Mouse (Mus musculus): ENCODE measurements around the gene 1700029I15Rik.
A peak's percentile ranks its signal among the peaks of the same experiment; 100 is the strongest.

1700029I15Rik gene

DNA sequence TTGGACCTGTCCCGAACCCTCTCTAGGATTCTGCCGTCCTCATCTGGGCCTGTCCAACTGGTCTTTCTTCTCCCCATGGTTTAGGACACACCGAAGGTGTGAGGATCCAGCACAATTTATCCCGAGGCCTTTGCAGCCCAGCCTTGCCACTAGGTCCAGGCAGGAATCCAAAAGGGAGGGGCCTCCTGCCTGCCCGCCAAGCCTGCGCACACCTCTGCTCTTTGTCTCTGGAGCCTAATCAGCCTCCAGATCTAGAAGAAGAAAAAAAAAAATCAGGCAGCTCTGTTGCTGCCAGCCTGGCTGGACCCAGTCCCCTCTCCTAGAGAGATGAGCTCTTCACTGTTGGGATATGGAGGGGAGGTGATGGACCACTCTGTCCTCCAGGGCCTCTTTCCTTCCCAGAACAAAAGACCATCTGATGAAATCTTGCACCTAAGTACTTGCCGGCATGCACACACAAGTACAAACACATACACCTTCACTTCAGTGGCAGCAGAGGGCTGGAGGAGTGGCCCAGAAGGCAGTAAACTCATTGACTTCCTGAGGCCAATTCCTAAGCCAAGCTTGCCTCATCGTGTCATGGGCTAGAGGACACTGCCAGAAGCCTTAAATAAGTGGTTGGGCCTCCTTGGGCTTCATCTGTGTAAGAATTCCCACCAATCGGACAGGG, 9.4 kb upstream of the 1700029I15Rik start:
- DNase-seq (ENCODE audit: inconsistent age in 2 of 2, low spot score in 1 of 2) = peak in 1 of 2 experiments; percentile 84

DNA sequence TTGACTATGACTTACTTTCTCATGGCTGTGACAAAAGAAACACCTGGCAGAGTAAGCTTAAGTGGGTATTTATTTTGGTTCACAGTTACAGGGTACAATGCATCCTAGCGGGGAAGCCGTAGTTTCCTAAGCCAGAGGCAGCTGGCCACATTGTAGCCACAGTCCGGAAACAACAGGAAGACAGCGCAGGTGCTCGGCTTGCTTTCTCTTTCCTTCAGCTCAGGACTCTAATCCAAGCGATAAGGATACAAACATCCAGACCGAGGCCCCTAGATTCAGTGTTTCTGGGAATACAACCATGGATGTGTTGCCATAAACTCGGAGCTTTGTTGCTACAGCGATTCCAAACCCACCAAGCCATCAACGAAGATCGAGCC, 8.9 kb upstream of the 1700029I15Rik start:
- DNase-seq (ENCODE audit: inconsistent age in 2 of 2, low spot score in 1 of 2) = peak in 1 of 2 experiments; percentile 51

DNA sequence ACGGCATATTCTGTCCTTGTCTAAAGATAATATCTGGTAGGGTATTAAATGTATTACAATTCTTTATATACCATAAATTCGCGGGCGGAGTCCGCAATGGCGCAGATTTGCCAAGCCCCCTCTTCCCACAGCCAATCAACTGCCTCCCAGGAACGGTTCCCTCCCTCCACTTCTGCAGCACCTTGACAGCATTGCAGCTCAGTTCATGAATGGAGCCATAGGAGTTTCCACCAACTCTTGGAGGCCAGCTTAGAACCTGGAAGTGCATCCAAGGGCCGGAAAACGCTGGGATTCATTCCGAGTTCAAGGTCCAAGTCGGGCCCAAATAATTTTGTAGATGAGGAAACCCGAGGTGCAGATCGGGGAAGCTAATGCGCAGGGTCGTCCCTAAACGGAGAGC, 7.8 kb upstream of the 1700029I15Rik start, which contains the start of the genes Pex16 and Large2:
Pex16 (plus strand) TSS at position 163 of the 400 bp plus-strand sequence.
Large2 (minus strand) TSS at position 356 of the 400 bp plus-strand sequence.
- peak; percentile 63 to 83 for DNase-seq (ENCODE audit: inconsistent age in 2 of 2, low spot score in 1 of 2)

DNA sequence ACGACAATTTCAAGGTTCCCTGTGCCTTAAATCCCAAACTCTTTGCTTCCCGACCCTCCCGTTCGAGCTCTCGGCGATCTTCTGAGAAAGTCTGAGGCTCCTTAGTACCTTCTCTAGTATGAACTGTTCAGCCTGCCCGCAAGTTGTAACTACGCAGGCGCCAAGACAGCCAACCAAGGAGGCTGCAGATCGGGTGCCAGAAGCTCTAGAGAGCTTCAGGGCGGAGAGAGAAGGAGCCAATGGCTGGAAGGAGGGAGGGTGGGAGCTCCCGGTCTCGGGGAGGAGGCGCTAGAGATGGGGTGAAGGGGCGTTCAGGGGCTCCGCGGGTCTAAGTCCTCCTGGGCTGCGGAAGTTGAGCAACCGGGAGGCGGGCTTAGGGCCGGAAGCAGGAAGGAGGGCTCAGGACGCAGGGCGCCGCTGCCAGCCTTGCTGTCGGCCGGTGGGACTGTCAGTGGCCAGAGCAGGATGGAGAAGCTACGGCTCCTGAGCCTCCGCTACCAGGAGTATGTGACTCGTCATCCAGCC, 7.2 kb upstream of the 1700029I15Rik start:
- DNase-seq (ENCODE audit: inconsistent age in 2 of 2, low spot score in 1 of 2) = peak; percentile 99

DNA sequence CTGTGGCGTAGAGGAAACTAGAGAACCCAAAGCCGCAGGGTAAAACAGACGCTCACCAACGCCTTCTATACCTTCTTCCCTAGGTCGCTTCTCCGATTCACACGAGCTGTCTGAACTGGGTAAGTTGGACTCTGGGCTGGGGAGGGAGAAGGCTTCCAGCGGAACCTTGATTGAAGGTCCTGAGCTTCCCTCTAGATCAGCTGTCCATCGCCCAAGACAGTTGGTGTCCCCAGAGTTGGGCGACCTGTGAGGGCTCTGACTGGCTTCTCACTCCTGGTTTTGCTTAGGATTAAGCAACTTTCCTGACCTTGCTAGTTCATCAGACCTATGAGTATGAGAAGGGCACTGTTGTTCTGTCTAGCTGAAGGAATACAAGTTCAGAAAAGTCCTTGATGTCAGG, 6.5 kb upstream of the 1700029I15Rik start:
- DNase-seq (ENCODE audit: inconsistent age in 2 of 2, low spot score in 1 of 2) = peak in 1 of 2 experiments; percentile 84

DNA sequence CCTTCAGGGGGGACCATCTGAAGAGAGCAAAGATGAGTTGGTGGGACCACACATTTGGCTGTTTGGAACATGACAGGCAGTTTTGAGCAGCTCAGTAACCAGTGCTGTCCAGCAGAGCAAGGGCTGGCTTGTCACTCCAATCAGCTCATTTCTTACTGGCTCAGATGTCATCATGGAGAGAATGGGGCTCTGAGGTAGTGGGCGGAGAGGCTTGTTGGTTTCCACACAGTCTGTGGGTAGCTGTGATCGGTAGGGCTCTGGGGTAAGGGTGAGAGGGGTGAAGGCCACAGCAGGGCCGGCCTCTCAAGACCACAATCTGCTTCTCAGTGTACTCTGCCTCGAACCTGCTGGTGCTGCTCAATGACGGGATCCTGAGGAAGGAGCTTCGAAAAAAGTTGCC, 6.0 kb upstream of the 1700029I15Rik start:
- peak in 1 of 2 experiments; percentile 68 for DNase-seq (ENCODE audit: inconsistent age in 2 of 2, low spot score in 1 of 2)

DNA sequence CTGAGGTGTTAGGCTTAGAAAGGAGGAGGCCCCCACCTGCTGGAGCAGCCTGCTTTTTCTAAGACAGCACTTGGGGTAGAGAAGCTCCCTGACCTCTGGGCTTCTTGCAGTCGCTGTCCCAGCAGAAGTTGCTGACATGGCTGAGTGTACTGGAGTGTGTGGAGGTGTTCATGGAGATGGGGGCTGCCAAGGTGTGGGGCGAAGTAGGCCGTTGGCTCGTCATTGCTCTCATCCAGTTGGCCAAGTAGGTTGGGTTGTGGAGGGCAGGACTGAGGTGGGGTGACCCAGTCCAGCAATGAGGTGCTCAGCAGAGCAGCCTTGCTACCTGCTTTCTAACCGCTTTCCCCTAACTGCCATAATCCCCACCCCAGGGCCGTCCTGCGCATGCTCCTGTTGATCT, 5.0 kb upstream of the 1700029I15Rik start:
- peak in 1 of 2 experiments; percentile 35 for DNase-seq (ENCODE audit: inconsistent age in 2 of 2, low spot score in 1 of 2)

DNA sequence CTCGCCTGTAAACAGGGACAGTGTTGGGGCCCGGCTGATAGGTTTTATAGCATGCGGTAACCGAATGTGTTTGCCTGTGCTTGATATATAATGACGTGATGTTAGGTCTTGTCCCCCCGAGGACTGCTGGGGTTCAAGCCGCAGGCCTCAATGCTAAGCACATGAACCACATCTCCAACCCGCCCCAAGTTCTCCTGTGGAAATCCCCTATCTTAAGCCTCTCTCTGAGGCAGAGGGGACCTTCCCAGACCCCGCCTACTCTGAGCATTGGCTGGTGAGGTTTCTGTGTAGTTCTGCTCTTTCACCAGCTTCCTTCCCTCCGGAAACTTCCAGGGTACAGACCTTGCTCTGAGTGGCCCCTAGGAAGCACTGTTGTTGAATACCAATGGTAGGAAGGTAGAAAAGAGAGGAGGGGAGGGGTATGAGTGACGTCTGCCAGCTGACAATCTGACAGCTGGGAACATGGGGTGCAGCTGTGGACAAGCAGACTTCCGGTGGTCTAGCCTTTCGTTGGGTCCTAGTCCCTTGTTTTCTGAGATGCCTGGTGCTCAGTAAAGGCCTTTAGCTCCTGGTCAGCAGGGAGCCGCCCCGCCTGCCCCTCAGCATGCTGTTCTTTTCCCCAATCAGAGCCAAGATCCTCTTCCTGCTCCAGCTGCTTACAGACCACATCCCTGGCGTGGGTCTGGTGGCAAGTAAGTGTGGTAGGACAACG, 2.4 kb upstream of the 1700029I15Rik start:
- DNase-seq (ENCODE audit: inconsistent age in 2 of 2, low spot score in 1 of 2) = no peak

DNA sequence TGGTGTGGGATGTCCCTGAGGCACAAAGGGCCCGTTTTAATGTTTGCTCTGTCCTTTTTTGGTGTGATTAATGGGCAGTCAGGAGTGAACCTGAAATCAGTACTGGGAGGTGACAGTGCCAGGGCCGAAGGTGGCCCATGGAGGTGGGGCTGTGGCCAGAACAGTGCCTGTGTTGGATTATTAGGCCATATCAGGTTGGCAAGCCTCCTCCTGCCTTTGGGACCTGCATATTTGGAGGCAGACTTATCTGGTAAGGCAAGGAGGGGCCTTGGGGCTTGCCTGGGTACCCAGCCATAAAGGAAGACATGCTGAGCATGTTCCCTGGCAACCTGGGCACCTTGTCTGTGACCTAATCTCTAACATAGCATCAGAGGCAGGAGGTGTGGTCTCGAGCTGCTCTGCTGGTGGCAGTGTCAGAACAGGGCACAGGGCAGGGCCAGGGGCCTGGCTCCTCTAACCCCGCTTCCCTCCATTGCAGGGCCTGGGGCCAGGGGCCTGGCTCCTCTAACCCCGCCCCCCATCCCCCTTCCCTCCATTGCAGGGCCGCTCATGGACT, 1.8 kb upstream of the 1700029I15Rik start:
- DNase-seq (ENCODE audit: inconsistent age in 2 of 2, low spot score in 1 of 2) = no peak

DNA sequence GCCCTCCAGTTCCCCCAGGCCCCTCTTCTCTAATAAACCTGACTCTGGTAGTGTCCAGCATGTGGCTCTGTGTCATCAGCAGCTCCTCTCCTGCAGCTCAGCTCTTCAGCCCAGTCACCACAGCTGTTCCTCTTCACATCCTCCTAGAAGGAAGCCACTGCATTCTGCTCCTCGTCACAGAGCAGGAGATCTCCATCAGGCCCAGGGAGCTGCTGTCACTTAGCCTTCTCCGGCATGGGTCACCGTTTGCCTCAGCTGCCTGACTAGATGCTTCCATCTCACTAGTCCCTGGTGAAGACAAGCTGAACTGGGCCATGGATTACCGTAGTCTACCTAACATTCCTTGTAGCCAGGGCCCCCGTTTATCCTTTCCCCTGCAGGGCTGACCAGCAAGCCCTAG, 1.2 kb upstream of the 1700029I15Rik start:
- no peak for DNase-seq (ENCODE audit: inconsistent age in 2 of 2, low spot score in 1 of 2)

DNA sequence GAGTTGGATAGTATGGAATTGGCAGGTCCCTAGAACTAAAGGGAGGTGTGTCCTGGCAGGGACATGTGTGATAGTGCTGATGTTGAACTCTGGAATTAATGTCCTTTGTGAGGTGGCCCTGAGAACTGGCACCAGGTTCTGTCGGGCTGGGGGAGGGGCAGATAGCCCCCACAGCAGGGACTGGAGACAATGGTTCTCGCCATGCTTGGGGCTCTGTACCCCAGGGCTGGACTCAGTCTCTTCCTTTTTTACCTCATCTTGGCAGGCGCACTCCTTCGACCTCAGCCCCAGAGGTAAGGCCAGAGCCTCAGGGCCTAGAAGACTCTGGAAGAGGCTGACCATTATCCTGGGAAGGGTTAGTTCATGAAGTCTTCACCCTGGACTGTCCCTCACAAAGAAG, 421 bp downstream of the 1700029I15Rik start:
- peak in 1 of 2 experiments; percentile 43 for DNase-seq (ENCODE audit: inconsistent age in 2 of 2, low spot score in 1 of 2)

DNA sequence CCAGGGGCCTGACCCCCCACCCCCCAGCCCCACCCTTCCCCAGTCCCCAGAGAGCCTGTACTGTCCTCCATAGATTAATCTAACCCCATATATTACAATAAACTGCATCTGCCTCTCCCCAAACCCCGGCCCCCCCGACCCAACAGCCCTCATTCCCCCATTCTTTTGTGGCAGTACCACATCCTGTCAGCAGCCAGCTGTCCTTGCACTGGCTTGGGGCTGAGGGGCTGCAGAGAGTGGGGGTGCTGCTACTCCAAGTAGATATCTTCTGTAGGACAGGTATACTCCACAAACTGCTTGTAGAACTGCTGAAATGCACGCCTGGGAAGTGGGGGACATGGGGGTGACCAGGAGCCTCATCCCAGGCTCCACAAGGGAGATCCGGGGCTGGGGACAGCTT, 1.8 kb downstream of the 1700029I15Rik start:
- DNase-seq (ENCODE audit: inconsistent age in 2 of 2, low spot score in 1 of 2) = no peak

DNA sequence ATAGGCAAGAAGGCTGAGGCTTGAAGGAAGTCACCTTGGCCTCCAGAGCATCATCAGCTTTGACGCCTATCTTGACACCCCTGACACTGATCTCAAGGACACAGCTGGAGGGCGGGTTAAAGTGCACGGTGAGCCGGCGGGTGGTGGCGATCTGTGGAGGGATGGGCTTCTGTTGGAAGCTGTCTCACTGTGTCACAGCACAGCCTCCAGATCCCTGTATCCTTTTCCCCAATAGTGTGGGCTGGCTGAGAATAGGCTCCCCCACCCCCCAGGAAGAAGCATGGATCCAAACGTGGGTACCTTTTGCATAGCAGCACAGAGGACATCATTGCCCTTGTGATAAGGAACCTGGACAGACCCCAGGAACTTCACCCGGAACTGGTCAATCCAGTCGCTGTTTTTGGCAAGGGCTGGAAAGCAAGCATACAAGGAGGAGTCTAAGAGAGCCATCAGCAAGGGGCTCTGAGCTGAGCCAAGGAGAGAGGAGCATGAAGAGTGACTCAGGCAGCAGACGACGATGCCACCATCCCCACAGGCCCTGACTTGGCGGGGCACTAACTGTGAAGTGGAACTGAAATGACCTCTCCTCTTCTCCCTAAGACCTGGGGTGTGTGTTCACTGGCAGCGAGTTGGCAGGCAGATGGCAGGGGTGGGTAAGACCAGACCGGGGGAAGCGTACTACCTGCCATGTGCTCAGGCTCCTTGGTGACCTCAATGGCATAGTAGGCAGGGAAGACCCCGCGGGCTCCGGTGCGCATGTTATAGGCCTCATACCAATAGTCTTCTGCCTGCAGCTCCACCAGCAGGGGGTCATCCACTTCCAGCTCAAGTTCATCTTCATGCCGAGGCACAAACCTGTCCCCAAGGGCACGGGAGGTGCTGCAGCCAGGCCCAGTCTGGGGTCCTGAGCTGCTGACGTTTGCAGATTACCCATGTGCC, 3.0 kb downstream of the 1700029I15Rik start:
- DNase-seq (ENCODE audit: inconsistent age in 2 of 2, low spot score in 1 of 2) = peak in 1 of 2 experiments; percentile 68

DNA sequence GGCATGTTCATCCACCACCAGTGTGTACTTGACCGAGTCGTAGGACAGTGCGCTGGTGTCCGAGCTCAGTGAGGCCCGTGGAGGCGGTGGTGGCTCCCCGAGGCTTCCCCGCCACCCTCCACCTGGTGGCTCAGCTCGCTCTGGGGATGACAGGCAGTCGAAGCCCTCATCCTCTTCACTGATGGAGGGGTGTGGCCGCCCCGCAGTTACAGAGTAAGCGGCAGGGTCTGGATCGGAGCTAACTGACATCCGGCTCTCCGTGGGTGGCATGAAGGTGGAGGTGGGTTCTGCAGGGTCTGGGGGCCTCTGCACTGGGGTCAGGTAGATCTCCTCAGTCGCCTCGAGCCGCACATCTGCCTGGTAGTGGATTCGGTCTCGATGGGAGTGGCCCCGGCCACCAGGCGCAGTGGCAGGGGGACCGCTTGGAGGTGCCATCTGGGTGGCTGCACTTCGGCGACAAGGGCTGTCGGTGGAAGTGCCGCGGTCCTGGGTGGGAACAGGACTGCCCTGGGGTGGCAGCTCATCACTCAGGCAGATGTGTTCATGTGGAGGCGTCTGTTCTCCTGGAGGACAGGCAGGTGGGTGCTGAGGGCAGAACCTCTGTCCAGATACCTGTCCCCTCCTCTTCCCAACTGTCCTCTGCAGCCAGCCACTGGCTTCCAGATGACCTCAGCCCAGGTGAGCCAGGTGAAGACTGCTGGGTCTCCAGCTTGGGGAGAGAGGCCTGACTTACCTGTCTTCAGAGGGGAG, 4.7 kb downstream of the 1700029I15Rik start:
- DNase-seq (ENCODE audit: inconsistent age in 2 of 2, low spot score in 1 of 2) = peak in 1 of 2 experiments; percentile 46

DNA sequence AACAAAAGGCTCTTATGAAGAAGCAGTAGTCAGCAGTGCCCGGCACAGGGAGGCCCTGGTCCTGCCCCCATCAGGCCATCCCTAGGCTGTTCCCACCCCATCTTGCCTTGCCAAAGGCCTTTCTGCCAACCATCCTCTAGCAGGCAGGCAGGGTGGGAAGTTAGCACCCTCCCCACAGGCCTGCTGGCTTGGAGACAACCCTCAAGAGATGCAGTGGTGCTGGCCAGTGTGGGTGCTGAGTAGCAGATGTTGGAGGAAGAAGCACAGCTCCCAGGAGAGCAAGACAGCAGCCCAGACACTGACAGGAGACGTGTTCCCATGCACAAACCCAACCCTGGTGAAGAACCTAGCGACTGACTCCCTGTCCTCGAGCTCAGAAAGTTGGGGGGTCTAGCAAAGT, 5.3 kb downstream of the 1700029I15Rik start:
- DNase-seq (ENCODE audit: inconsistent age in 2 of 2, low spot score in 1 of 2) = no peak

DNA sequence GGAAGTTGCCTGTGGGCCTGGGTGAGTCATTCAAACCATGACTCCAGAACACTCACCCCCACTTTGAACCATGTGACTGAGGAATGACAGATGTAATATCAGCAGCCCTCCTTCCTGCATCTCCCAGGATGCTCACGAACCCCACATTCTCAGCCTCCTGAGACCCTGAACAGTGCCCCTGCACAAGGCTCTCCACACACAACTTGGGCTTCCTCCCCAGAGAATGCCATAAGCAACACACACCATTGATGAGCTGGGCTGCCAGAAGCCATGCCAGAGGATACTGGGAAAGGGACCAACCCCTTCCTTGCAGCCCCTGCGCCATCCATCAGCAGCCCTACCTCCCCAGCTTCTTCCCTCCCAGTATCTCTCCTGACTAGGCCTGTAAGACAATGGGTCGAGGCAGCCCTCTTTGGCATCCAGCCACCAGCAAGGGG, 5.8 kb downstream of the 1700029I15Rik start:
- peak in 1 of 2 experiments; percentile 55 for DNase-seq (ENCODE audit: inconsistent age in 2 of 2, low spot score in 1 of 2)

DNA sequence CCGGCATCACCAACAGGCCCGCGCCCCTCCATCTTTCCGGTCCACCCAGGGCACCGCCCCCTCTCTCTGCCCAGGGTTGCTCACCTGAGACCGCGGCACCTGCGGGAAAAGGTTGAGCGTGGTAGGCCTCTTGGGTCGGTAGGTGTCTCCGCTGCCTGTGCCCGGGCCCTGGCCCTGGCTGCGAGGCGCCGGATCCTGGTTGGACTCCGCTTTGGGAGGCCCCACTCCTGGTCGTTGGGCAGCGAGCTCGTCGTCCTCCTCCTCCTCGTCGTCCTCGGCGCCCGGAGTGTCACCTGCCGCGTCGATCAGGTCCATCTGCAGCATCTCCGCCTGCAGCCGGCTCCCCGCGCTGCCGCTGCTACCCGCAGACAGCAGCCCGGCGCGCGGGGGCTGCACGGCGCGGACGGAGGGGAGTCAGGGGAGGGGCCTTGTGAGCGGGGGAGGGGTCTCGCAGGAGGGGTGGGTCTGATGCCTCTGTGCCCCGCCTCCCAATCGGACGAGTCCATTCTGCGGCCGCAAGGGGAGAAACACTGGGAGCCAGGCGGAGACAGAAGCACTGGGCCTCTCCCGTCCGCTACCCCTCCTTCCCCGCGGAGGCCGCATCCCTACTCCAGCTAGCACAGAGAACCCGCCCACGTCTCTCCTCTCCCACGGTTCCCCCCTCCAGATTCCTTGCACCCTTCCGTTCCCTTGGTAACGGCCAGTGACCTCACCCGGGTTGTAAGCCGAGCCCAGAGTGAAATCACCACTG, 6.7 kb downstream of the 1700029I15Rik start:
- peak; percentile 92 to 96 for DNase-seq (ENCODE audit: inconsistent age in 2 of 2, low spot score in 1 of 2)

DNA sequence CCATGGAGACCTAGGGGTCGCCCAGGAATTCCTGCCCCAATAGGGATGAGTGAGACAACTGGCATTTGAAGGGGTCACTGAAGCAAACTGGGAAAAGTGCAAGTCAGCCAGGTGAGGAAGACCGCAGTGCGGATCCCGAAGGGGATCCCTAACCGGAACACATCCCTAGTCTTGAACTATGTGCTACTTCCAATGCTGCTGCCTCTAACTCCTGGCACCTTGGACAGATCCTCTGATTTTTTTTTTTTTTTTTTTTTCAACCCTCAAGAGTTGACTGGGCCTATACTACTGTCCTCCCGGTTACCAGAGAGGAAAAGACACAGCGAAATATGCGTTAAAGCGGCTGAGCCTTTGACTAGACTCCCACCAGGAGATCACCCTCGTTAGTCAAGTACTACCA, 7.3 kb downstream of the 1700029I15Rik start:
- no peak for DNase-seq (ENCODE audit: inconsistent age in 2 of 2, low spot score in 1 of 2)

Measured in adrenal gland, adult (tissue).